Mouse (Mus musculus) E14TG2a.4 (cell line): ENCODE data around the gene Fam207a.

Experiments
- CTCF ChIP-seq: conservative IDR thresholded peaks from 2 replicates; pipeline ENCODE4 v1.5.1; 2014; ENCODE audit warnings: low read length
- NANOG ChIP-seq: IDR thresholded peaks from 2 replicates; pipeline ENCODE4 v1.6.1; 2014; ENCODE audit warnings: borderline replicate concordance, low read length, mixed read lengths
- POU5F1 ChIP-seq: IDR thresholded peaks from 2 replicates; pipeline ENCODE4 v1.6.1; 2014; ENCODE audit warnings: low read length, borderline replicate concordance

DNA sequence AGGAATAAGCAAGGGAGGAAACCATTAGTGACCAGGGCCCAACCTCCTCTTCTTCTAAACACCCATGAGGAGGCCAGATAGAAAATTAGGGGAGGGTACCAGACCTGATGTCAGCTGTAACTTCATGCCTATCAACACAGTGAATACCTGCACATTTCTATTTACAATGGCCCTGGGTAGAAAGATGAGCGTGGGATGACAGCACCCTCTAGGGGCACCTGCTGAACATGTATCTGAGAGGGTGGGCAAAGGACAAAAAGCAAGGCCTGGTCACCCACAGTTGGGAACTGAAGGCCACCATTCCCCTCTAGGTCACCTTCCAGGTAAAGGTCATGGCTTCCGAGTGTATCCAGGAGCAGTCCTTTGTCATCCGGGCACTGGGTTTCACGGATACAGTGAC lies 42.1 kb upstream of the Fam207a start:
- TF ChIP-seq CTCF: peak; percentile 9; the same call in 1 of the 2 replicates
- no peak for TF ChIP-seq NANOG
- no peak for TF ChIP-seq POU5F1
